Mouse (Mus musculus) heart, adult 2 months (tissue): ENCODE data around the gene Zpr1.

Source experiments
- CTCF ChIP-seq: fragments of 200-600 bp; IDR thresholded peaks from 2 replicates; pipeline ENCODE4 v1.8.1; 2022; ENCODE audit warnings: antibody characterized with exemption, mild to moderate bottlenecking, moderate library complexity
- POLR2A ChIP-seq: fragments of 200-500 bp; IDR thresholded peaks from 2 replicates; pipeline ENCODE4 v1.6.1; 2011; ENCODE audit warnings: mild to moderate bottlenecking, low read depth, low read length, control low read depth; ENCODE audit not compliant: insufficient read depth

- no peak for TF ChIP-seq POLR2A
- no peak for TF ChIP-seq CTCF
Observed at GRCm38 (mm10) chr9:46228491-46228890, 44.4 kb upstream of the Zpr1 start, which contains the start of gene Apoa1.
